Mouse (Mus musculus) gastrocnemius, adult 2 months (tissue): ENCODE measurements at regions not wholly inside any gene's neighbourhood (a gene's known extent, or its start where the extent isn't known, plus 50 kb on each side); places are given as distances from the start of the nearest gene placed in this dataset.

Experiments
- DNase-seq: peaks from one replicate; pipeline ENCODE4 v3.0.0; 2022
- H3K27ac ChIP-seq: fragments of 200-600 bp; 2 replicates; pipeline ENCODE4 v1.8.1; 2022; ENCODE audit warnings: mild to moderate bottlenecking
- H3K4me3 ChIP-seq: fragments of 200-600 bp; 2 replicates; pipeline ENCODE4 v1.8.1; 2022; ENCODE audit warnings: mild to moderate bottlenecking, moderate library complexity
- CTCF ChIP-seq: fragments of 200-600 bp; IDR thresholded peaks from 2 replicates; pipeline ENCODE4 v1.8.1; 2022; ENCODE audit warnings: antibody characterized with exemption, mild to moderate bottlenecking, moderate library complexity
- intact Hi-C: fragments of 180-260 bp; cut with DNase I; formaldehyde crosslinking; loops from one replicate; pipeline ENCODE4 v1.15.1; 2025

DNA sequence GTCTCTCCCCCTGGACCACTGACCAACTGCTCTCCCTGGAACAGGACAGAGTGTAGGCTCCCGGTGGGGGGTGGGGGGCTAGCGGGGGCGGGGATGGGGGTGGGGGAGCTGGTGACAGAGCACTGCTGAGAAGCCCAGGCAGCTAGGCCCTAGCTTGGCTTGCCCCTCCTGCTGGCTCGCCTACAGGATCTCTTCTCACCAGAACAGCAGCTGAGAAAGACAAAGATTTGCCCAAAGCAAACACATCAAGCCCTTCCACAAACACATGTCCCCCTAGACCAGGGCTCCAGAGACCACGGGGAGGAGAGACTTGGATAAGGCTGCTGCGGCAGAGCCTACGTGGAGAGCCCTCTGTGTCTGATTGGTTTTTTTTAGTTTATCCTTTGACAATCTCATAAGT lies 100.8 kb downstream of the 1700001O22Rik start:
- Histone ChIP-seq H3K4me3 (no peak overlapping the region), H3K27ac (peak overlapping the region; percentile 64)
- DNase-seq, result no peak
- no peak for TF ChIP-seq CTCF
- intact Hi-C loops, result no loop called here

DNA sequence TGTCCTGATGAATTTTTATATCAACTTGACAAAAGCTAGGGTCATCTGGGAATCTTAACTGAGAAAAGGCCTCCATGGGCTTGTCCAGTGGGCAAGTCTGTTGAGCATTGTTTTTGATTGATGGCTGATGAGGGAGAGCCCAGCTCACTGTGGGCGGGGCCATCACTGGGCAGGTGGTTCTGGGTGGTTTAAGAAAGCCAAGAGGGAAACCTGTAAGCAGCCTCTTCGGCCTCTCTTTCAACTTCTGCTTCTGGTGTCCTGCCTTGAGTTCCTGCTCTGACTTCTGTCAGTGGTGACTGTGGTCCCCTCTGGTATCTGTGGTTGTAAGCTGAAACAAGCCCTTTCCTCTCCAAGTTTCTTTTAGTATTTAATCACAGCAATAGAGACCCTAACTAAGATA lies 102.6 kb downstream of the 1700001O22Rik start:
- no peak overlapping the region for H3K4me3 ChIP-seq
- intact Hi-C loops, result no loop called here
- DNase-seq, result no peak
- TF ChIP-seq CTCF, result no peak
- peak overlapping the region; percentile 92; the same call in 1 of the 2 replicates for H3K27ac ChIP-seq

DNA sequence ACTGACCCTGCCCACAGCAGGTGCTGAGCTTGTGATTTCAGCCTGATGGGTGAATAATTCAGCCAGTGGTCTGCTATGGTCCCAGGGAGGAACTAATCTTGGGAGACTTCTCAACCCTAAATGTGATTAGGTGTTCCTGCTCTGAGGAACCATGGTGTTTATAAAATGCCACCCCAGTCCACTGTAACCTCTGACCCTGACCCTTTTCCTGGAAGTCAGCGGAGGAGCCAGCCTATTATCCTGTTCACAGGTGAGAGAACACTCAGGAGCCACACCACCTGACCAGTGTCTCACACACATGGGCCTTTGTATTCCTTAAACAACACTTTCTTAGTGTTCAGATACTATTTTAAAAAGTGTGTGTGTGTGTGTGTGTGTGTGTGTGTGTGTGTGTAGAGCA lies 103.0 kb downstream of the 1700001O22Rik start:
- intact Hi-C loops, result no loop called here
- Histone ChIP-seq H3K4me3 (no peak overlapping the region; the same call in 1 of the 2 replicates), H3K27ac (peak overlapping the region; percentile 92)
- DNase-seq, result no peak
- TF ChIP-seq CTCF, result no peak

DNA sequence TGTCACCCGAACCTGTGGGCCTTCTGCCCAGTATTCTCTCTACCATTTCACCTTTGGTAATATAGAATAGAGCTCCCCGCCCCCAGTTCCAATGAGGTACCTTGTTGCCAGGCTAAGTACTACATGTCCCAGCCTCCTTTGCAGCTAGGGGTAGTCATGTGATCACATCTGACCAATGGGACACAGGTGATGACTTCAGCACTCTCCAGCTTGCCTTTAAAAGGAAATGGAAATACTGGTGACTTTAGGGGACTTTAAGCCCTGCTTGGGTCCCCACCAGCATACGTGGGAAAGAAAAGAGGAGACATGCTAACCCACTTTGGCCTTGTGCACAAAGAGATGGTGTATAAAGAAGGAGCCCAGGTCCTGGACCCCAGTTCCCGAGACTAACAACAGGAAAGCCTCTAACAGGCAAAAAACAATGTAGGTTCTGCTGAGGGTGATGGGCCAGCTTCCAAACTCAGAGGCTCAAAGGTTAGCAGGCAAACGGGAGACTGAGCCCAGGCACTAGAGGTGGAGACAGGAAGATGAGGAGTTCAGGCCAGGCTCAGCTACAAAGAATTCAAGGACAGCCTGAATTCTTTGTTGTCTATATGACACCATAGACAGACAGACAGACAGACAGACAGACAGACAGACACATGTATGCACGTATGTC lies 103.5 kb downstream of the 1700001O22Rik start:
- peak overlapping the region; percentile 67 for H3K4me3 ChIP-seq
- TF ChIP-seq CTCF, result no peak
- DNase-seq, result peak; percentile 79
- H3K27ac ChIP-seq, result peak overlapping the region; percentile 92
- intact Hi-C loops, result no loop called here

DNA sequence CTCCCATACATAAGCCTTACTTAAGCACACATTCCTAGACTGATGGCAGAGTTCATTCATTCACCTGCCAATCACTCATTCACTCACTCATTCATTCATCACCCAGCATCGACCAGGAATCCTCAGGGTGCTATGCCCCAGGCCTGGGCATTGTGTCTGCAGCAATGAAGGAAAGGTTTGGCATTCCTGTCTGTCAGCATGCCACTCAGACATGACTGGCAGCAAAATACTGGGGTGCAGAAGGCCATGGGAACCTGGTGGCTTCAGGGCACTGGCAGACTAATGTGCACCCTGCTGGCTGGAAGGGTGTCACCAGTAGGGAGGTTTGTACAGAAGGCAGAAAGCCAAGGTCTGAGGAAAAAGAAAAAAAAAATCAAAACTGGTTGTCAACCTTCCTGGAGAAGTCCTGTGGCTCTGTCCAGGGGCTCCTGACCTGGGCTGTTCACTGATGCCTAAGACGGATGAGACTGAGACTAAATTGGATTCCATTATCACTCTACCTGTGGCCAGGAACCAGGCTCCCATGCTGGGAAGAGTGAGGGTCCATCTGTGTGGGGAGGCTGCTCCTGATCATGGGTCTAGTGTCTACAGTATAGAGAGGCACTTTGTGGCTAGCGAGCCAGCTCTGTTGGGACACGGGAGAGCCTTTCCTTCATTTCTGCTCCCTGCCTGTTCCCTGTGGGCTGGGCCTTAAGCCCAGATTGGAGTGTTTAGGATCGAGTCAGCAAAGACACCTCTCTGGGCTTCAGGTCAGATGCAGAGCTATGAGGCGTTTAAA lies 104.1 kb downstream of the Cstad start:
- Histone ChIP-seq H3K4me3 (no peak overlapping the region), H3K27ac (peak overlapping the region; percentile 92)
- no peak for TF ChIP-seq CTCF
- DNase-seq, result no peak
- intact Hi-C loops, result no loop called here

DNA sequence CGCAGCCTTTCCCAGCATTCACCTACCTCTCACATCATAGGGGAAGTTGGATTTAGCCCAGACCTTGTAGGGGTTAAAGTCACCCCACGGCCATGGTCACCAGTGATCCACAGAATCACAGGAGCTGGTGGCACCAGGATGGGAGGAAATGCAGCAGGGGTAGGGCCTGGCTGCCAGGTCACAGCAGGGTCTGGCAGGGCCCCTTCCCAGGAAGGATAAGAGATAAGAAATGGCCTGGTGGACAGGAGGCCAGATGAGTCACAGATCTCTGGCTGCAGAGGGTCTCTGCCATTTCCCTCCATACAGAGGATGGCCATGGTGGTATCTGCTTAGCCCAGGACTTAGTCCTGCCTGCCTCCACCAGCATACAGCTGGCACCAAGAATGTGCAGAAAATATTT lies 103.0 kb downstream of the Cstad start:
- no peak for TF ChIP-seq CTCF
- Histone ChIP-seq H3K4me3 (no peak overlapping the region), H3K27ac (no peak overlapping the region)
- DNase-seq, result no peak
- intact Hi-C loops, result no loop called here

DNA sequence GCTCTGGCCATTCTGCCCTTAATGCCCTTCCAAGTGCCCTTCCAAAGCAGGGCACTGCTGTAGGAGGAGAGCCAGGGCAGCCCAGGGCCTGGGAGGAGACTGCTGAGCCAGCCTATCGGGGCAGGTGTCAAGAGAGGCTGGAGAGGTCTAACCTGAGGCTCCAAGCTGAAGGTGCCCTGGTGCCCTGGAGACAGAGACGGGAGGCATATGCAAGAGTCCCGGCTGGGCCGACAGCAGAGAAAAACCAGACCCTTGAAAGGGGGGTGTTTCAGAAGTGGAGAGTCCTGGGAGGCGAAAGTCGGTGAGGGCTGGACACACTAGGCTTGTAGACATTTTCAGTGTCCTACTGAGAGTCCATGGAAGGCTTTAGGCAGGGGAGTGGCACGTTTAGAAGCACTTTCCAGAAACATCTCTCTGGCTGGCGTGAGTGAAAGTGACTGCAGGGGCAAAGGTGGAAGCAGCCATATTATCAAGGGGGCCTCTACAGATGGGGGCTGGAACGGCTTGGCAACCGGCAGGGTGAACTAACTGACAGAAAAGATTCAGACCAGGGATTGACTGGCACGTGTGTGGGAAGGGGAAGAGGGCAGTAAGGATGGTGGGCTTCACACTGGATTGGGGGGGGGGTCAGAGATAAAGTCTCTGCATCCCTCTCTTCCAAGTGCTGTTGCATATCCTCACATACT lies 101.1 kb downstream of the Cstad start:
- H3K4me3 ChIP-seq, result no peak overlapping the region
- intact Hi-C loops, result no loop called here
- H3K27ac ChIP-seq, result peak overlapping the region; percentile 40; the same call in 1 of the 2 replicates
- DNase-seq, result no peak
- TF ChIP-seq CTCF, result no peak

DNA sequence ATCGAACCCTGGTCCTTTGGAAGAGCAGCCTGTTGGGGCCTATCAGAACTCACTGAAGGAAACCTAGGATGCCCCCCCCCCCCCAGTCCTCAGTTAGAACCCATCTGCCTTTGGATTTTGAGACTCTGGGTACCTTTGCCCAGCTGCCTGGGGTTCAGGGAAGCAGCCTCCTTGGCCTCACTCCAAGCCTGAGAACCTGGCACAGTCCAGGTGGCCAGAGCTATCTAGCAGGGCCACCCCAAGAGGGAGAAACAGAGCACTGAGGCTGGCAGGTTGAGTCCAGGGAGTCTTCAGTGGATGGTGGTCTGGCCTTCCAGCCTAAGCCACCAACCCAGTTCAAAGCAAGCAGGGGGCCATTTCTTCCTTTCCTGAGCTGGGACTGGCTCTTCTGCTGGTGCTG lies 100.2 kb downstream of the Cstad start:
- TF ChIP-seq CTCF, result no peak
- intact Hi-C loops, result no loop called here
- 0 out of 2 replicates have a peak overlapping the region, but pooled peaks have one; percentile 40 for H3K27ac ChIP-seq
- H3K4me3 ChIP-seq, result no peak overlapping the region
- no peak for DNase-seq

DNA sequence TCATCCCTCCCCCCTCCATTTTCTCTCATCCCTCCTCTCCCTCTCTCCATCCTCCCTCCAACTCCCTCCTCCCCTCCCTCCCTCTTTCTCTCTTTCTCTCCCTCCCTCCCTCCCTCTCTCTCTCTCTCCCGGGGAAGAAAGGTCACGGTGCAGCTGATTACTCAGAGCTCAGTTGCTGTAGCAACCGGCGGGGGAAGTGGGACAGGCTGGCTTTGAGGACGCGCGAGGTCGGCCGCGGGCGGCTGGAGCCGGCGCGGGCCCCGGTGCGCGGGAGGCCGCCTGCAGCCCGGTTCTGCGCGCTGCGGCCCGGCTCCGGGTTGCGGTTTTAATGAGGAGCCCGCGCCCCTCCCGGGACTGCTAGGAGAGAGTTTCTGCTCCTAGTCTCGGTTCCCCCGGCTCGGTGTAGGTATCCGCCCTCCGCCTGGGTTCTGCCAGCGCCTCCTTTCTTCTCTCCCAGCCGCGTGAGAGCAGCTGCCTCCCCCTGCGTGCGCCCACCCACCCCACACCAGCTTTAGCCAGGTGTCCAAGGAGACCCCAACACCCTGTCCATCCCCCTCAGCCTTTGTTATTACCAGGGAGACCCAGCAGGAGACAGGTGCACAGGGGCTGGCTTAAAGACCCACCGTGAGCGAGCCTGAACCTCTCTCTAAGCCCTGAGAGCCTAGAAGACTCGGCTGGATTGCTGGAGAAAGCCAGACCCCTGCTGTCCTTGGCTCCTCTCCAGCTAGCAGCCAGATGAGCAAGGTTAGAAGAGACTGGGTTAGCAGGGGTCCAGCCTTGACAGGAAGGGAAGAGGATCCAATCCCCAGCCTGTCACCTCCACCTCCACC lies 98.6 kb downstream of the Cstad start:
- intact Hi-C loops, result no loop called here
- Histone ChIP-seq H3K27ac (peak overlapping the region; percentile 94), H3K4me3 (peak overlapping the region; percentile 77)
- DNase-seq, result peak; percentile 88
- no peak for TF ChIP-seq CTCF

DNA sequence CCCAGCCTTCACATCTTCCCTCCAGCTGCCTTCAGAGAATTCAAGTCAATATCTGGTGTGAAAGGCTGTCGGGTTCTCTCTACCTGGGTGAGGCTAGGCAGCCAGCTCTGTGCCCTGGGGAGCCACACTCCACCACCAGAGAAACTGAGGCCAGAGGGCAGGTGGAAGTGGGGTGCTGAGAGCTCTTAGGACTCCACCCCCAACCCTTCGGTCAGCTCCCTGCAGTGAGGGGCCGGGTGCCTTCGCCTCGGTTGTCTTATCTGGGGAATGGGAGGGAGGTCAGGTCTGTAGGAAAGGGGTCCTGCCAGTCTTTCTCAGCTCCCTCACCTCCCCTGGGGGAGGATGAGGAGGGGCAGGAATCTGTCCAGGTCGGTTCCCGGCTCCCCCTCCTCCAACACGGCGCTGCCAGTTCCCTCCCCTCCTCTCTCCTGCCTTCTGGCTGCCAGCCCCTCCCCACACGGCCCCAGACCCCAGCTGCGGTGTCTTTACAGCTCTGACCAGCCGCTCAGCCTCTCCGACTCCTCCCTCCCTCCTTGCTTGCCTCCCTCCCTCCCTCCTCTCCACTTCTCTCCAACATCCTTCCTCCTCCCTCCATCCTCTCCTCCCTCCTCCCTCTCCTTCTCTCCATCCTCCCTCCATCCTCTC lies 97.8 kb downstream of the Cstad start:
- TF ChIP-seq CTCF, result no peak
- Histone ChIP-seq H3K27ac (peak overlapping the region; percentile 94), H3K4me3 (peak overlapping the region; percentile 77)
- intact Hi-C loops, result no loop called here
- peak; percentile 60 for DNase-seq

DNA sequence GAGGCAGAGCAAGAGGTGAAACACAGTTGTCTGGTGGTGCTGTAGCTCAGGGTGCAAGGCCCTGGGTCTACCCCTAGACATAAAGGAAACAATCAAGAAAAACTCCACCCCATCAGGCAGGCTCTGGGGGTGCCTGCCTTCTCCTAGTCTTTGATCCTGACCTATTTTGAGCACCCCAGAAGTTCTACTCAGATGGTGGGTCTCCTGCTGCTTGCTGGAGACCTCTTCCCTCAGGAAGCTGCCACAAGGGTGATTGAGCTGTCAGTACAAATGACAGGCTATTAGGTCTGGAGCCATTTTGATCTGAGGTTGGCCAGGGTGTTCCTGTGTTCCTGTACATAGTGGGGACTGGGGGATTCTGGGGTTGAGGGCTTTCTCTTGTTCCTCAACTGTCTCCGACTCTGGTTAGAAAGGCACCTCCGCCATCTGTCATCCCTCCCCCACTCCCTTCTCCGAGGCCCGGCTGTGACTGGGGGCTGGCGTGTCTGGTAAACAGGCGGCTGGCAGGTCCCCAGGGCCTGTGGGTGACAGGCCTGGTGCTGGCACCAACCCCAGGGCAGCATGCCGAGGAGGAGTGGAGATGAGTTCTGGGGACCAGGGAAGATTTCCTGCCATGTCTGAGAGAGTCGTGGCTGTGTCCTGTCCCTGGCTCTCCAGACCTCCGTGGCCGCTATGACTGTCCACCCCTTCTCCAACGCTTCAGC lies 97.2 kb downstream of the Cstad start:
- TF ChIP-seq CTCF, result no peak
- peak overlapping the region; percentile 77; the same call in 1 of the 2 replicates for H3K4me3 ChIP-seq
- intact Hi-C loops, result no loop called here

More for the DNA sequence above, 97.2 kb downstream of the Cstad start:
- peak overlapping the region; percentile 94 for H3K27ac ChIP-seq
- DNase-seq, result peak; percentile 85
